Mouse (Mus musculus) right cerebral cortex, postnatal 36 days (tissue): ENCODE measurements around the gene Gm14444.
"Not testable (repeated sequence)": the region's sequence is repeated elsewhere in the genome, so short reads cannot be mapped to it uniquely, and the experiment has no call there.

Source experiments
- DNase-seq, 2 experiments: peaks; one replicate each; pipeline ENCODE4 v3.0.0; 2022; ENCODE audit warnings: low spot score in 2 of 2, mixed read lengths in 1 of 2

Gene Gm14444

DNA sequence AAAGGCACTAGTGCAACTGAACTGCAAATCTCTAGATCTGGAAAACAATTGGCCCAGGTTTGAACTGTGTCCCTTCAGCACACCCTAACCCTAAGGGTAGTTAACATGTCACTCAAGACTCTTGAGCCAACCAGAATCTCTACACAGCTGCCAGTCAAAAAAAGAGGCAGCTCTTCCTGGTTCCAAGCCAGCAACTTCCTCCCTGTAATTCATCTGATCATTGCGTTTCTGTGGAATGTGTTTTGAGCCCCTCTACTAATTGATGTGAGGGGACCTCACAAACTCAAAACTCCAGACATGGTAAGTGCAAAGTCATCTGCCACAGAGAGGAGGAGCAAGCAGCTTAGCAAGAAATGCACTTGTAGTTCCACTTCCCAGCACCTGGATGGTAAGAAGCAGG is at the start of gene Gm14444:
Gene Gm14444, plus strand, starts transcription at position 220 of the 400 bp plus-strand sequence.
- DNase-seq = not testable (repeated sequence)

DNA sequence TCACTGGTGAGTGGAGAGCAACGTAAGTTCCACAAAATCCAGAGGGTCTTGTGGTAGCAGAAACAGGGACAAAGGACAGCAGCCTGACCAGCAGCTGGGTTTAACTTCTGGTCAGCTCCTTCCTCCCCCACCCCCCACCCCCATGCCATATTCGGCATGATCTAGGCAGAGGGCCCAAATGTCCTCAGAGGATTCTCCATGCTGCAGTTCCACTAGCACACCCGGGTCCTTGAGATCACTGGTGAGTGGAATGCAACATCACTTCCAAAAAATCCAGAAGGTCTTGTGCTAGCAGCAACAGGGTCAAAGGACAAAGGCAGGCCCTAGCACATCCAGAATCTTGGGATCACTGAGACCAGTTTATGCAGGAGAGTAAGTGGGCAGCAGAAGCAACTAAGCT is 44.6 kb upstream of the Gm14444 start:
- not testable (repeated sequence) for DNase-seq

DNA sequence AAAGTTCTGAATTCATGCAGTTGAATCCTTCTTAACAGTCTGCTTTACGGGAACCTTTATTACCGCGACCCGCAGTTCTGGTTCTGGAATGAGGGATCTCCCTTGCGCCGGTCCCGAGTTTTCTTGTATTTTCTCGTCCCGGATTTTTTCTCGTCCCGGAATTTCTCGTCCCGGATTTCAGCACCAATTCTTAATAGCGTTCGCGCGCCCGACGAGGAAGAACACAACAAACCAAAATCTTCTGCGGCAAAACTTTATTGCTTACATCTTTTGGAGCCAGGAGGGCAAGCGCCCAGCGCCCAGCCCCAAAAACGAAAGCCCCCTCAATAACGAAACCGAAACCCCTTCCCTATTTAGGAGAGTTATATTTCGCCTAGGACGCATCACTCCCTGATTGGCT is 34.2 kb downstream of the Gm14444 start:
- DNase-seq = peak in 1 of 2 experiments; percentile 1

DNA sequence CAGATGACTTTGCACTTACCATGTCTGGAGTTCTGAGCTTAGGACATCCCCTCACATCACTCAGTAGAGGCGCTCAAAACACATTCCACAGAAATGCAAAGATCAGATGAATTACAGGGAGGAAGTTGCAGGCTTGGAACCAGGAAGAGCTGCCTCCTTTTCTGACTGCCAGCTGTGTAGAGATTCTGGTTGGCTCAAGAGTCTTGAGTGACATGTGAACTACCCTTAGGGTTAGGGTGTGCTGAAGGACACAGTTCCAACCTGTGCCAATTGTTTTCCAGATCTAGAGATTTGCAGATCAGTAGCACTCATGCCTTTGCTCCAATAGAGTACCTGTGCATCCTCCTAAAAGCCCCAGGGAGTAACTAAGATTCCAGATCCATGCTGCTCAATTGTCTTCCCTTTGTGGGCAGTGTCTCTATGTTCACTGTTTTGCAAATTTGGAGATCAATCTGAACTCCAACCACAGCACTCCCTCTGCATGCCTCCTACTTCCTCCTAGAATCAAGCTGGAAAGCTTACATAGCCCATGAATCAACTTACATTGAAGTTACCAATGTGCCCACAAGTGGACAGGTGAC is 57.7 kb downstream of the Gm14444 start, which contains the start of gene Gm14393:
Gene Gm14393, minus strand, starts transcription at position 101 of the 581 bp plus-strand sequence.
- DNase-seq = not testable (repeated sequence)
